ENCODE assay signal across 8 mouse cellular contexts in the genomic region with DNA sequence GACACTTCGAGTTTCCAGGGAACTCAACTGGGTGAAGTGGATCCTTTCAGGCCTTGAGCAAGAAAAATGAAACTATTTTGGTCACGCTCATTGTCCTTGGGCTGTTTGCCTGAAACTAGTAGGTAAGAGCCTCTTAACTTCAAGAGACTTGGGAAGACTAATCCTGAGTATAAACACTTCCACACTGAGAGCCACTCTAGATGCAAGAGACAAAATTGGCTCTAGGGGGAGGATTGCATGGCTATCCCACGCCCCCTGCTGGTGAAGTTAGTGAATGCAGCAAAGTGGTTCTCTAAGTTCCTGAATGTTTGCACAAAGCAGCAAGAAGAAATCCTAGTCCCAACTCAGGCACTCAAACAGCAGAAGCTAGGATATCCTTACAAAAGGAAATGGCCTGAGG. TPM values are rescaled to one million over a fixed set of nuclear protein-coding genes. Genes with fewer than 3 reads are reported as not detected.
DNase-seq lines count a peak whose midpoint lies in the region; ATAC-seq and TF ChIP-seq lines count a peak whose summit lies in the region.

No protein-coding gene starts in this region.

- DNase-seq in Muller cell, postnatal 12 days (ENCODE audit: inconsistent ontology term): peak; percentile 37
- peak; percentile 63 for DNase-seq in c-Kit-positive CD71-positive TER-119-positive erythroid progenitor cells, embryonic 14.5 days (ENCODE audit: low spot score)
- DNase-seq in forebrain, embryonic 14.5 days (ENCODE audit: low spot score): peak; percentile 75
- peak; percentile 40 for DNase-seq in heart, postnatal 0 days (ENCODE audit: low spot score)
- peak; percentile 32 for DNase-seq in layer of hippocampus, adult 9-11 months
- peak; percentile 64 to 81 for DNase-seq in lung, postnatal 4 days
- DNase-seq in right cerebral cortex, postnatal 4 days: peak; percentile 82

- WGBS in forebrain, embryonic 14.5 days: 40% methylated on average over 3 of the region's 3 CpGs
- 24% methylated on average over 3 of the region's 3 CpGs for WGBS in heart, postnatal 0 days

- ATAC-seq in forebrain, embryonic 14.5 days: peak; percentile 57; the same call in 1 of the 2 replicates
- ATAC-seq in heart, postnatal 0 days (ENCODE audit: insufficient read depth, low read depth): no peak
- no peak for ATAC-seq in megakaryocyte-erythroid progenitor cell, adult 5-6 weeks (replicated peaks; ENCODE audit: low FRiP score, low TSS enrichment, poor library complexity, severe bottlenecking)

- H3K27ac ChIP-seq in forebrain, embryonic 14.5 days (ENCODE audit: low read depth, low read length): no peak overlapping the region
- H3K27ac ChIP-seq in heart, postnatal 0 days (ENCODE audit: low read depth): no peak overlapping the region

- no peak overlapping the region for H3K4me3 ChIP-seq in forebrain, embryonic 14.5 days (ENCODE audit: low read depth, low read length)
- H3K4me3 ChIP-seq in heart, postnatal 0 days (ENCODE audit: low read depth, low read length): no peak overlapping the region

- H3K36me3 ChIP-seq in forebrain, embryonic 14.5 days (ENCODE audit: control insufficient read depth, insufficient read depth, low read length): peaks cover 9% of the 10 kb centered on the region; the same call in 1 of the 2 replicates
- H3K36me3 ChIP-seq in heart, postnatal 0 days (replicated peaks; ENCODE audit: control insufficient read depth, insufficient read depth, low read length): no peaks in the 10 kb centered on the region

- TF ChIP-seq EP300 in heart, postnatal 0 days (IDR thresholded peaks at IDR 0.05; ENCODE audit: low read depth): no peak

- no peaks in the 10 kb centered on the region for H3K9me3 ChIP-seq in forebrain, embryonic 14.5 days (replicated peaks; ENCODE audit: control insufficient read depth, low read length)
- H3K9me3 ChIP-seq in heart, postnatal 0 days (replicated peaks; ENCODE audit: control insufficient read depth, low read length): no peaks in the 10 kb centered on the region

- no peak overlapping the region for H3K4me2 ChIP-seq in forebrain, embryonic 14.5 days (ENCODE audit: low read length)
- H3K4me2 ChIP-seq in heart, postnatal 0 days (ENCODE audit: low read depth, low read length): peak overlapping the region; percentile 30; the same call in 1 of the 2 replicates

- H3K4me1 ChIP-seq in forebrain, embryonic 14.5 days (ENCODE audit: control insufficient read depth, insufficient read depth, low read length): no peaks in the 10 kb centered on the region
- H3K4me1 ChIP-seq in heart, postnatal 0 days (ENCODE audit: control insufficient read depth, insufficient read depth): no peaks in the 10 kb centered on the region

- no peaks in the 10 kb centered on the region for H3K27me3 ChIP-seq in forebrain, embryonic 14.5 days (replicated peaks; ENCODE audit: control insufficient read depth, insufficient read depth, low read length)
- H3K27me3 ChIP-seq in heart, postnatal 0 days (ENCODE audit: control insufficient read depth, insufficient read depth, low read length): no peaks in the 10 kb centered on the region

- peak; percentile 82 for TF ChIP-seq CTCF in heart, postnatal 0 days (IDR thresholded peaks at IDR 0.05; ENCODE audit: low read depth)

- no peak overlapping the region for H3K9ac ChIP-seq in forebrain, embryonic 14.5 days (ENCODE audit: low read length)
- H3K9ac ChIP-seq in heart, postnatal 0 days (replicated peaks; ENCODE audit: low read depth, low read length): no peak overlapping the region

RNA-seq across cellular contexts. Expression of gene Rab33a, which starts 13.1 kb away (rescaled TPM):
- 74.8 and 84.5 TPM in 2 replicates for polyA plus RNA-seq in forebrain, embryonic 14.5 days (2014; fragmentation: Nextera tagmentation; extraction: Ambion mirVana)
- 2.7 and 5.6 TPM in 2 replicates for total RNA-seq in heart, postnatal 0 days (2014; rRNA removed; ENCODE audit: low replicate concordance)
- polyA plus RNA-seq in heart, postnatal 0 days (2015; fragmentation: Nextera tagmentation; extraction: Ambion mirVana): 4.3 and 4.4 TPM in 2 replicates
- 0.50 and 1.4 TPM in 2 replicates for total RNA-seq in megakaryocyte-erythroid progenitor cell, adult 5-6 weeks (2014; fragmentation: Nextera tagmentation)
- not detected in 2 replicates for total RNA-seq in megakaryocyte-erythroid progenitor cell, adult 5-6 weeks (2017)

RNA-seq across cellular contexts. Expression of gene Aifm1, which starts 18.8 kb away (rescaled TPM):
- polyA plus RNA-seq in forebrain, embryonic 14.5 days (2014; fragmentation: Nextera tagmentation; extraction: Ambion mirVana): 46.0 and 49.9 TPM in 2 replicates
- 19.2 and 47.7 TPM in 2 replicates for total RNA-seq in heart, postnatal 0 days (2014; rRNA removed; ENCODE audit: low replicate concordance)
- polyA plus RNA-seq in heart, postnatal 0 days (2015; fragmentation: Nextera tagmentation; extraction: Ambion mirVana): 120 and 127 TPM in 2 replicates
- 68.2 and 74.1 TPM in 2 replicates for total RNA-seq in megakaryocyte-erythroid progenitor cell, adult 5-6 weeks (2014; fragmentation: Nextera tagmentation)
- 110 and 155 TPM in 2 replicates for total RNA-seq in megakaryocyte-erythroid progenitor cell, adult 5-6 weeks (2017)

Comparison
In these comparisons a context has a peak if more than half of its experiments do, and no peak if none do; other contexts are left out.
1. DNase-seq: peak in every context shown above with its lines; median percentile 82 in right cerebral cortex, postnatal 4 days; 75 in forebrain, embryonic 14.5 days; 72 in lung, postnatal 4 days; 63 in c-Kit-positive CD71-positive TER-119-positive erythroid progenitor cells, embryonic 14.5 days; 40 in heart, postnatal 0 days; 37 in Muller cell, postnatal 12 days; 32 in layer of hippocampus, adult 9-11 months.